In genomic region chr7:78766019-78766683, GRCm38 (mm10) we compare ENCODE assay signal across 8 mouse cellular contexts. TPM values are rescaled to one million over a fixed set of nuclear protein-coding genes. Genes with fewer than 3 reads are reported as not detected.
DNase-seq lines count a peak whose midpoint lies in the region; ATAC-seq and TF ChIP-seq lines count a peak whose summit lies in the region.

No protein-coding gene starts in this region.

- H3K27me3 ChIP-seq in hindbrain, postnatal 0 days (ENCODE audit: insufficient read depth, low read length): no peaks in the 10 kb centered on the region

- TF ChIP-seq CTCF in hindbrain, postnatal 0 days (IDR thresholded peaks at IDR 0.05; ENCODE audit: low read depth): peak; percentile 100

- no peaks in the 10 kb centered on the region for H3K36me3 ChIP-seq in hindbrain, postnatal 0 days (ENCODE audit: insufficient read depth, low read length)

- H3K9me3 ChIP-seq in hindbrain, postnatal 0 days (ENCODE audit: low read length): no peaks in the 10 kb centered on the region

- WGBS in hindbrain, postnatal 0 days: 18% methylated on average over 18 of the region's 18 CpGs

- peaks cover 3% of the 10 kb centered on the region; the same call in 1 of the 2 replicates for H3K4me1 ChIP-seq in hindbrain, postnatal 0 days (ENCODE audit: insufficient read depth, low read length)

- no peak overlapping the region for H3K9ac ChIP-seq in hindbrain, postnatal 0 days (replicated peaks; ENCODE audit: low read length)

- H3K4me3 ChIP-seq in hindbrain, postnatal 0 days (ENCODE audit: low read length): no peak overlapping the region

- no peak overlapping the region for H3K27ac ChIP-seq in hindbrain, postnatal 0 days

- peak; percentile 90 for DNase-seq in NIH3T3 (ENCODE audit: low read depth)
- peak; percentile 90 for DNase-seq in cerebellum, adult 8-10 months
- DNase-seq in frontal cortex, postnatal 10 days (ENCODE audit: low spot score in 2 of 2): peak; percentile 79 to 88
- peak; percentile 96 for DNase-seq in hindbrain, postnatal 0 days (ENCODE audit: low spot score)
- DNase-seq in left cerebral cortex, adult 18-20 months (ENCODE audit: low spot score in 2 of 2): peak; percentile 91 to 95
- peak; percentile 91 for DNase-seq in mesoderm, embryonic 11.5 days (ENCODE audit: low read depth, low spot score)
- DNase-seq in right cerebral cortex, postnatal 4 days: peak; percentile 96
- peak; percentile 61 to 86 for DNase-seq in urinary bladder, postnatal 4 days (ENCODE audit: low spot score in 2 of 2)

- H3K4me2 ChIP-seq in hindbrain, postnatal 0 days (ENCODE audit: low read depth, low read length): peak overlapping the region; percentile 27; the same call in 1 of the 2 replicates

- ATAC-seq in hindbrain, postnatal 0 days: peak; percentile 85

RNA-seq across cellular contexts. Expression of gene Mrps11, which starts 16.8 kb away (rescaled TPM):
- 48.8 and 56.8 TPM in 2 replicates for total RNA-seq in hindbrain, postnatal 0 days (2014; rRNA removed)
- 60.6 and 63.4 TPM in 2 replicates for polyA plus RNA-seq in hindbrain, postnatal 0 days (2015; fragmentation: Nextera tagmentation; extraction: Ambion mirVana)
- total RNA-seq in left cerebral cortex, adult 18-20 months (2021): 10 to 100 TPM; 38.5 to 40.1 TPM

RNA-seq across cellular contexts. Expression of gene Mrpl46, which starts 17.2 kb away (rescaled TPM):
- total RNA-seq in hindbrain, postnatal 0 days (2014; rRNA removed): 23.3 and 26.7 TPM in 2 replicates
- polyA plus RNA-seq in hindbrain, postnatal 0 days (2015; fragmentation: Nextera tagmentation; extraction: Ambion mirVana): 71.2 and 71.4 TPM in 2 replicates
- total RNA-seq in left cerebral cortex, adult 18-20 months (2021): 10 to 100 TPM; 33.7 to 35.9 TPM

RNA-seq across cellular contexts. Expression of gene Ntrk3, which starts 28.3 kb away (rescaled TPM):
- 88.4 and 90.8 TPM in 2 replicates for total RNA-seq in hindbrain, postnatal 0 days (2014; rRNA removed)
- 23.5 and 24.5 TPM in 2 replicates for polyA plus RNA-seq in hindbrain, postnatal 0 days (2015; fragmentation: Nextera tagmentation; extraction: Ambion mirVana)
- 100 to 1,000 TPM; 136 to 143 TPM for total RNA-seq in left cerebral cortex, adult 18-20 months (2021)
